Mouse (Mus musculus) neural tube, embryonic 11.5 days (tissue): ENCODE results near the gene Ckb. TPM values are rescaled to one million over a fixed set of nuclear protein-coding genes. Genes with fewer than 3 reads are reported as not detected.
"Not testable (repeated sequence)": the region's sequence is repeated elsewhere in the genome, so short reads cannot be mapped to it uniquely, and the experiment has no call there.

ENCODE experiments used
- ATAC-seq: fragments of 200-750 bp; cut with Nextera tagmentation; 2 replicates; pipeline ENCODE4 v1.8.0; 2017; ENCODE audit warnings: moderate number of reproducible peaks, mild to moderate bottlenecking, moderate TSS enrichment, moderate library complexity; ENCODE audit not compliant: insufficient read depth, low FRiP score, low TSS enrichment
- DNase-seq: peaks from one replicate; pipeline ENCODE4 v3.0.0-alpha.2; 2015; ENCODE audit warnings: low spot score
- H3K27ac ChIP-seq: fragments of 300-500 bp; sonication (generic); 2 replicates; pipeline ENCODE4 v1.5.1; 2014; ENCODE audit warnings: low read depth, mild to moderate bottlenecking, low read length
- H3K27me3 ChIP-seq: fragments of 300-500 bp; sonication (generic); 2 replicates; pipeline ENCODE4 v1.6.1; 2014; ENCODE audit warnings: mild to moderate bottlenecking, low read length, mixed read lengths; ENCODE audit not compliant: control insufficient read depth, insufficient read depth
- H3K36me3 ChIP-seq: fragments of 300-500 bp; sonication (generic); 2 replicates; pipeline ENCODE4 v1.6.1; 2014; ENCODE audit warnings: mild to moderate bottlenecking, low read length, moderate library complexity, mixed read lengths; ENCODE audit not compliant: control insufficient read depth, insufficient read depth
- H3K4me1 ChIP-seq: fragments of 300-500 bp; sonication (generic); 2 replicates; pipeline ENCODE4 v1.6.1; 2014; ENCODE audit warnings: low read length, mixed read lengths; ENCODE audit not compliant: control insufficient read depth, insufficient read depth
- H3K4me2 ChIP-seq: fragments of 300-500 bp; sonication (generic); 2 replicates; pipeline ENCODE4 v1.6.1; 2014; ENCODE audit warnings: low read depth, mild to moderate bottlenecking, moderate library complexity
- H3K4me3 ChIP-seq: fragments of 300-500 bp; sonication (generic); 2 replicates; pipeline ENCODE4 v1.5.1; 2014; ENCODE audit warnings: low read depth, low read length
- H3K9ac ChIP-seq: fragments of 300-500 bp; sonication (generic); 2 replicates; pipeline ENCODE4 v1.6.1; 2014; ENCODE audit warnings: mild to moderate bottlenecking, low read length
- H3K9me3 ChIP-seq: fragments of 300-500 bp; sonication (generic); 2 replicates; pipeline ENCODE4 v1.6.1; 2016; ENCODE audit warnings: low read length; ENCODE audit not compliant: control insufficient read depth
- WGBS: fragments of 180-500 bp; shearing (Covaris S2); extraction: QIAGEN DNeasy Blood & Tissue Kit; methylation state at CpG from one replicate; pipeline ENCODE4 v1.1.7; 2014; 5-methylcytosine and 5-hydroxymethylcytosine counted together
- polyA plus RNA-seq: library from polyadenylated mRNA; unstranded; fragments of >200 nt; fragmentation: Nextera tagmentation; extraction: Ambion mirVana; gene quantifications from 2 replicates; pipeline ENCODE4 v1.2.1, GENCODE M21; 2014

Ckb gene
- 2,083 and 2,271 TPM in 2 replicates for polyA plus RNA-seq

GRCm38 (mm10) chr12:111672176-111672575, at the start of gene Ckb:
Gene Ckb (minus strand): TSS chr12:111672338.
- Histone ChIP-seq H3K27me3 (peaks cover 6% of the 10 kb centered on the region), H3K4me2 (peak within 1 kb of the TSS; percentile 88), H3K36me3 (no peaks in the 10 kb centered on the region), H3K9ac (peak within 1 kb of the TSS; percentile 71), H3K4me3 (peak within 1 kb of the TSS; percentile 83), H3K4me1 (peaks cover 18% of the 10 kb centered on the region), H3K9me3 (no peaks in the 10 kb centered on the region), H3K27ac (peak within 1 kb of the TSS; percentile 78)
- ATAC-seq (peak; percentile 84), DNase-seq (peak; percentile 92)
- WGBS: 0% methylated on average over 31 of the region's 31 CpGs

- 86% methylated on average over 4 of the region's 4 CpGs for WGBS
- H3K27me3 ChIP-seq: no peaks in the 10 kb centered on the region
- no peak for DNase-seq
Measured at GRCm38 (mm10) chr12:111720222-111720621, 48.1 kb upstream of the Ckb start.

GRCm38 (mm10) chr12:111718656-111719055, 46.5 kb upstream of the Ckb start:
- WGBS: 56% methylated on average over 8 of the region's 8 CpGs
- H3K4me2 ChIP-seq: no peak overlapping the region
- no peak for DNase-seq
- H3K27me3 ChIP-seq: no peaks in the 10 kb centered on the region
- no peaks in the 10 kb centered on the region; the same call in 1 of the 2 replicates for H3K36me3 ChIP-seq
- no peaks in the 10 kb centered on the region for H3K9me3 ChIP-seq
- peaks cover 4% of the 10 kb centered on the region; the same call in 1 of the 2 replicates for H3K4me1 ChIP-seq
- no peak for ATAC-seq
- no peak overlapping the region for H3K9ac ChIP-seq
- no peak overlapping the region for H3K4me3 ChIP-seq
- H3K27ac ChIP-seq: no peak overlapping the region

More at GRCm38 (mm10) chr12:111720222-111720621, 48.1 kb upstream of the Ckb start:
- Histone ChIP-seq H3K9ac (no peak overlapping the region), H3K9me3 (no peaks in the 10 kb centered on the region), H3K4me1 (0 out of 2 replicates have a peak, but pooled peaks cover 3% of the 10 kb centered on the region), H3K4me3 (no peak overlapping the region), H3K36me3 (no peaks in the 10 kb centered on the region; the same call in 1 of the 2 replicates), H3K4me2 (no peak overlapping the region), H3K27ac (no peak overlapping the region)
- ATAC-seq: no peak

- 94% methylated on average over 7 of the region's 7 CpGs for WGBS
- H3K27ac ChIP-seq: no peak overlapping the region
- H3K9ac ChIP-seq: no peak overlapping the region
- H3K4me2 ChIP-seq: no peak overlapping the region
- no peaks in the 10 kb centered on the region; the same call in 1 of the 2 replicates for H3K36me3 ChIP-seq
- no peak overlapping the region for H3K4me3 ChIP-seq
- H3K27me3 ChIP-seq: no peaks in the 10 kb centered on the region
- H3K4me1 ChIP-seq: peaks cover 10% of the 10 kb centered on the region
- DNase-seq (no peak), ATAC-seq (no peak)
- no peaks in the 10 kb centered on the region for H3K9me3 ChIP-seq
Measured at GRCm38 (mm10) chr12:111716505-111716904, 44.4 kb upstream of the Ckb start.

- not testable (repeated sequence) for ATAC-seq
- WGBS: 85% methylated on average over 6 of the region's 6 CpGs
Measured at GRCm38 (mm10) chr12:111713880-111714279, 41.7 kb upstream of the Ckb start.

GRCm38 (mm10) chr12:111713004-111713651, 41.0 kb upstream of the Ckb start, which contains the start of the genes Bag5 and Apopt1:
Gene Bag5 (minus strand): TSS chr12:111713257.
Gene Apopt1 (plus strand): TSS chr12:111713261.
- H3K36me3 ChIP-seq: peaks cover 9% of the 10 kb centered on the region
- peak within 1 kb of the TSS; percentile 95 for H3K4me3 ChIP-seq

More at GRCm38 (mm10) chr12:111713880-111714279, 41.7 kb upstream of the Ckb start:
- H3K36me3 ChIP-seq, H3K9ac ChIP-seq, DNase-seq, H3K9me3 ChIP-seq, H3K27me3 ChIP-seq, H3K27ac ChIP-seq: not testable (repeated sequence)
- Histone ChIP-seq H3K4me2 (peak overlapping the region; percentile 90), H3K4me1 (peaks cover 11% of the 10 kb centered on the region), H3K4me3 (peak overlapping the region; percentile 95)

GRCm38 (mm10) chr12:111712476-111712875, 40.3 kb upstream of the Ckb start:
- Histone ChIP-seq H3K27ac (peak overlapping the region; percentile 77), H3K27me3 (no peaks in the 10 kb centered on the region), H3K4me3 (peak overlapping the region; percentile 95), H3K9me3 (no peaks in the 10 kb centered on the region), H3K4me1 (peaks cover 11% of the 10 kb centered on the region), H3K36me3 (peaks cover 13% of the 10 kb centered on the region), H3K9ac (peak overlapping the region; percentile 85), H3K4me2 (peak overlapping the region; percentile 90)
- under 1% methylated on average over 33 of the region's 33 CpGs for WGBS
- DNase-seq (peak; percentile 35), ATAC-seq (0 out of 2 replicates have a peak, but pooled peaks have one; percentile 15)

More at GRCm38 (mm10) chr12:111713004-111713651, 41.0 kb upstream of the Ckb start, which contains the start of the genes Bag5 and Apopt1:
- H3K9me3 ChIP-seq: no peaks in the 10 kb centered on the region
- H3K4me1 ChIP-seq: peaks cover 11% of the 10 kb centered on the region
- DNase-seq (peak; percentile 95), ATAC-seq (peak; percentile 86)
- peak within 1 kb of the TSS; percentile 77 for H3K27ac ChIP-seq
- H3K27me3 ChIP-seq: no peaks in the 10 kb centered on the region
- H3K4me2 ChIP-seq: peak within 1 kb of the TSS; percentile 90
- under 1% methylated on average over 77 of the region's 86 CpGs for WGBS
- H3K9ac ChIP-seq: peak within 1 kb of the TSS; percentile 85

GRCm38 (mm10) chr12:111710091-111710490, 38.0 kb upstream of the Ckb start:
- no peak overlapping the region for H3K4me3 ChIP-seq
- ATAC-seq (no peak), DNase-seq (no peak)
- no peak overlapping the region for H3K9ac ChIP-seq
- H3K27me3 ChIP-seq: no peaks in the 10 kb centered on the region
- H3K27ac ChIP-seq: no peak overlapping the region
- H3K36me3 ChIP-seq: peaks cover 13% of the 10 kb centered on the region
- no peaks in the 10 kb centered on the region for H3K9me3 ChIP-seq
- H3K4me1 ChIP-seq: peaks cover 11% of the 10 kb centered on the region
- WGBS: 95% methylated on average over 10 of the region's 10 CpGs
- no peak overlapping the region for H3K4me2 ChIP-seq
